Mouse (Mus musculus): Measurements from ENCODE around the gene Dmrtc2. TPM values are rescaled to one million over a fixed set of nuclear protein-coding genes. Genes with fewer than 3 reads are reported as not detected.
"Not testable (repeated sequence)": the region's sequence is repeated elsewhere in the genome, so short reads cannot be mapped to it uniquely, and the experiment has no call there.

The Dmrtc2 gene
- polyA plus RNA-seq, 1 experiment from 2014 or later: not detected

GRCm38 (mm10) chr7:24890281-24891216 lies 20.7 kb downstream of the Dmrtc2 start:
- Histone ChIP-seq H3K36me3 (peaks cover 55% of the 10 kb centered on the region), H3K4me1 (peaks cover 17% of the 10 kb centered on the region), H3K27me3 (no peaks in the 10 kb centered on the region), H3K27ac (no peak overlapping the region), H3K9ac (no peak overlapping the region), H3K4me2 (replicated peaks) (no peak overlapping the region), H3K4me3 (0 out of 2 replicates have a peak overlapping the region, but pooled peaks have one; percentile 1), H3K9me3 (no peaks in the 10 kb centered on the region)
- ATAC-seq (ENCODE audit: insufficient number of reproducible peaks, insufficient read depth, low FRiP score, low TSS enrichment): no peak; the same call in 1 of the 2 replicates
- WGBS: 29% methylated on average over 10 of the region's 10 CpGs

DNA sequence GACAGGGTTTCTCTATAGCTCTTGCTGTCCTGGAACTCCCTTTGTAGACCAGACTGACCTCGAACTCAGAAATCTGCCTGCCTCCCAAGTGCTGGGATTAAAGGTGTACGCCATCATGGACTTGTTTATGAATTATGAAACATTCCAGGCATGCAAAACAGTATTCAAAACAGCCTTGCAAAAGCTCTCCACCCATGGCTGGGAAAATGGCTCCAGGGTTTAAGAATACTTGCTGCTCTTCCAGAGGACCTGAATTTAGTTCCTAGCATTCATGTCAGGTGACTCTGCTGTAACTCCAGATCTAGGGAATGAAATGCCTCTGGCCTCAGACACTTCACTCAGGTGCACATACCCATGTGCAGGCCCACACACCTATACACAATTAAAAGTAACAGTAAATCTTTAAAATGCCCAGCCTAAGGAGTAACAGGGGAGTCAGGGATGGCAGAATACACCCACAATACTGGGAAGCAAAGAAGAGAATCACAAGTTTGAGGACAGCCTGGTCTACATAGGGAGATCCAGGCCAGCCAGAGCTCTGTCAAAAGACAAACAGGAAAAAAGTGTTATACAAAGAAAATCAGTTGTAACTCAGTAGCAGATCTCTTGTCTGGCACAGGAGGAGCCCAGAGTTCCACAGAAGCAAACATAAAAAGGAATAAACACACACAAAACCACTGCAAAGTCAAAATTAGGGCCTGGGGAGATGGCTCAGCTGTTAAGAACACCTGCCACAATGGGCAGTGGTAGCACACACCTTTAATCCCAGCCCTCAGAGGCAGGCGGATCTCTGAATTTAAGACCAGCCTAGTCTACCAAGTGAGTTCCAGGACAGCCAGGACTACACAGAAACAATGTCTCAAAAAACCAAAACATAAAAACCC lies 21.6 kb downstream of the Dmrtc2 start:
- Histone ChIP-seq H3K9ac (no peak overlapping the region; the same call in 1 of the 2 replicates), H3K27me3 (no peaks in the 10 kb centered on the region), H3K36me3 (peaks cover 46% of the 10 kb centered on the region), H3K9me3 (no peaks in the 10 kb centered on the region), H3K27ac (no peak overlapping the region), H3K4me1 (peaks cover 8% of the 10 kb centered on the region), H3K4me2 (replicated peaks) (no peak overlapping the region), H3K4me3 (no peak overlapping the region)
- WGBS: 66% methylated on average over 3 of the region's 3 CpGs
- ATAC-seq (ENCODE audit: insufficient number of reproducible peaks, insufficient read depth, low FRiP score, low TSS enrichment): no peak

- H3K36me3 ChIP-seq: peaks cover 39% of the 10 kb centered on the region
- no peaks in the 10 kb centered on the region for H3K9me3 ChIP-seq
- 0 out of 2 replicates have a peak, but pooled peaks cover 4% of the 10 kb centered on the region for H3K4me1 ChIP-seq
- no peak overlapping the region for H3K9ac ChIP-seq
- no peak overlapping the region for H3K27ac ChIP-seq
- no peak overlapping the region for H3K4me2 ChIP-seq (replicated peaks)
- H3K27me3 ChIP-seq: no peaks in the 10 kb centered on the region
- no peak overlapping the region for H3K4me3 ChIP-seq
- 71% methylated on average over 2 of the region's 2 CpGs for WGBS
- no peak for ATAC-seq (ENCODE audit: insufficient number of reproducible peaks, insufficient read depth, low FRiP score, low TSS enrichment)
Observed at GRCm38 (mm10) chr7:24892125-24892583, 22.3 kb downstream of the Dmrtc2 start.

GRCm38 (mm10) chr7:24895749-24896148 lies 25.9 kb downstream of the Dmrtc2 start:
- 86% methylated on average over 2 of the region's 2 CpGs for WGBS
- not testable (repeated sequence) for ATAC-seq (ENCODE audit: insufficient number of reproducible peaks, insufficient read depth, low FRiP score, low TSS enrichment)

DNA sequence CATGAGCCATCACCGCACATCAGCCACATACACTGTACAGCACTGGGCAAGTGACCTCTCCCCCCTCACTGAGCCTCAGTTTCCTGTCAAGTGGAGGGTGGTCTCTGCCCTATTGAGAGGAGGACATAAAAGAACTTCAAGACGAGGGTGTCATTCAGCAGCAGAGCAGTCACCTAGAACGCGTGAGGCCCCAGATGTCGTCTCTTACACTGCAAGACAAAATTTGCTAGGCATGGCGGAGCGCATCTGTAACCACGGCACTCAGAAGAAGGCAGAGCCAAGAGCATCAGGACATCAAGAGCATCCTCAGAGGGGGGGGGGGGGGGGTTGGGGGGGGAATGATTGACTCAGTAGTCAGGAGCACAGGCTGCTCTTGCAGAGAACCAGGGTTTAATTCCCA lies 26.4 kb downstream of the Dmrtc2 start:
- Histone ChIP-seq H3K36me3 (0 out of 2 replicates have a peak, but pooled peaks cover 2% of the 10 kb centered on the region), H3K9ac (no peak overlapping the region), H3K27ac (no peak overlapping the region), H3K4me3 (no peak overlapping the region), H3K4me1 (no peaks in the 10 kb centered on the region), H3K4me2 (replicated peaks) (no peak overlapping the region), H3K9me3 (no peaks in the 10 kb centered on the region), H3K27me3 (no peaks in the 10 kb centered on the region)
- WGBS: 85% methylated on average over 8 of the region's 8 CpGs
- no peak for ATAC-seq (ENCODE audit: insufficient number of reproducible peaks, insufficient read depth, low FRiP score, low TSS enrichment)

More at GRCm38 (mm10) chr7:24895749-24896148, 25.9 kb downstream of the Dmrtc2 start:
- not testable (repeated sequence) for H3K9me3 ChIP-seq; H3K27me3 ChIP-seq; H3K9ac ChIP-seq; H3K27ac ChIP-seq; H3K4me3 ChIP-seq; H3K4me1 ChIP-seq; H3K4me2 ChIP-seq (replicated peaks); H3K36me3 ChIP-seq

DNA sequence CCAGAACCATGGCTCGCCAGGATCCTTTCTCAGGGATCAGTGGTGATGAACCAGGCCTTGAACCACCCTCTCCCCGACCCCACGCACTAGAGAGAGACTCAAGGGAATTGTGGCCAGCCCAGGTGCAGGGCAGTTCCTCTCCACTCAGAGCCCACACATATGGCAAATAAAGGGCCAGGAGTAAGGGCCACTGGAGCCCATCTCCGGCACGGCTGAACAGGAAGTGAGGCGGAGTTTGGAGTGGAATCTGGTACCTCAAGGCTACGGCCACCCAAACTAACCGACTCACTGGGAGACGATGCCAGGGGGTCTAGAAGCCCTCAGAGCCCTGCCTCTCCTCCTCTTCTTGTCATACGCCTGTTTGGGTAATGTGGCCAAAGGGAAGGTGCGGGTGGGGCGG lies 27.4 kb downstream of the Dmrtc2 start, which contains the start of gene Cd79a:
Gene Cd79a (plus strand): TSS at position 158 of the 400 bp plus-strand sequence.
- Histone ChIP-seq H3K9me3 (no peaks in the 10 kb centered on the region), H3K4me3 (no peak within 1 kb of the TSS), H3K4me1 (no peaks in the 10 kb centered on the region), H3K36me3 (no peaks in the 10 kb centered on the region), H3K9ac (no peak within 1 kb of the TSS), H3K27ac (no peak within 1 kb of the TSS), H3K4me2 (replicated peaks) (no peak within 1 kb of the TSS), H3K27me3 (no peaks in the 10 kb centered on the region)
- 58% methylated on average over 12 of the region's 12 CpGs for WGBS
- no peak for ATAC-seq (ENCODE audit: insufficient number of reproducible peaks, insufficient read depth, low FRiP score, low TSS enrichment)

DNA sequence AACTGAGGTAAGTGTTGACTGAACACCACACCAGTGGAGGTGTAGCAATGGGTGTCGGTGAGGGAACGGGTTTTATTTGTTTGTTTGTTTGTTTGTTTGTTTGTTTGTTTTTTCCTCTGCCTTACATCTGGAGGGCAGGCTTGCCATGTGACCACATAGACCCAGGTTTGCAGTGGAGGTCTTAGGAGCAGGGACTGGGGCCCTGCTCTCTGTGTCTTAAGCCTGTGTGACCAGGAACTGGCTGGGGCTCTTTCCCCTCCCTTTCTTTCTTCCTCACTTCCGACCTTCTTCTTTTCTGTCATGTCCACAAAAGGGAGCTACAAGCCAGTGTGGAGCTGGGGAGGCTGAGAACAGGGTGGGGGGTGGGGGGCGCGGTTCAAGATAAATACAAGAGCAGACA lies 28.1 kb downstream of the Dmrtc2 start:
- Histone ChIP-seq H3K4me3 (no peak overlapping the region), H3K27ac (no peak overlapping the region), H3K36me3 (no peaks in the 10 kb centered on the region)

GRCm38 (mm10) chr7:24901114-24901513 lies 31.3 kb downstream of the Dmrtc2 start:
- H3K9ac ChIP-seq: no peak overlapping the region
- peaks cover 18% of the 10 kb centered on the region for H3K4me1 ChIP-seq
- no peaks in the 10 kb centered on the region for H3K9me3 ChIP-seq
- H3K27ac ChIP-seq: no peak overlapping the region
- WGBS: 86% methylated on average over 6 of the region's 6 CpGs
- H3K4me2 ChIP-seq (replicated peaks): no peak overlapping the region
- H3K27me3 ChIP-seq: no peaks in the 10 kb centered on the region
- H3K36me3 ChIP-seq: no peaks in the 10 kb centered on the region
- no peak overlapping the region for H3K4me3 ChIP-seq
- no peak for ATAC-seq (ENCODE audit: insufficient number of reproducible peaks, insufficient read depth, low FRiP score, low TSS enrichment)

More for the DNA sequence above, 28.1 kb downstream of the Dmrtc2 start:
- H3K27me3 ChIP-seq: no peaks in the 10 kb centered on the region
- no peak overlapping the region for H3K9ac ChIP-seq
- WGBS: 75% methylated on average over 5 of the region's 5 CpGs
- H3K4me2 ChIP-seq (replicated peaks): no peak overlapping the region
- no peaks in the 10 kb centered on the region for H3K9me3 ChIP-seq
- ATAC-seq (ENCODE audit: insufficient number of reproducible peaks, insufficient read depth, low FRiP score, low TSS enrichment): no peak
- H3K4me1 ChIP-seq: no peaks in the 10 kb centered on the region

GRCm38 (mm10) chr7:24901842-24902241 lies 32.0 kb downstream of the Dmrtc2 start:
- no peak overlapping the region for H3K9ac ChIP-seq
- H3K4me1 ChIP-seq: peaks cover 25% of the 10 kb centered on the region
- H3K9me3 ChIP-seq: no peaks in the 10 kb centered on the region
- no peaks in the 10 kb centered on the region for H3K36me3 ChIP-seq
- H3K4me3 ChIP-seq: no peak overlapping the region
- H3K4me2 ChIP-seq (replicated peaks): peak overlapping the region; percentile 74; the same call in 1 of the 2 replicates
- WGBS: 74% methylated on average over 1 of the region's 1 CpGs
- no peak for ATAC-seq (ENCODE audit: insufficient number of reproducible peaks, insufficient read depth, low FRiP score, low TSS enrichment)
- H3K27me3 ChIP-seq: no peaks in the 10 kb centered on the region
- peak overlapping the region; percentile 81 for H3K27ac ChIP-seq

- H3K9ac ChIP-seq: peak overlapping the region; percentile 84
- H3K27ac ChIP-seq: peak overlapping the region; percentile 81
- peaks cover 29% of the 10 kb centered on the region for H3K4me1 ChIP-seq
- H3K4me3 ChIP-seq: peak overlapping the region; percentile 78
- peak overlapping the region; percentile 74 for H3K4me2 ChIP-seq (replicated peaks)
- H3K36me3 ChIP-seq: no peaks in the 10 kb centered on the region
- 56% methylated on average over 2 of the region's 2 CpGs for WGBS
- no peak for ATAC-seq (ENCODE audit: insufficient number of reproducible peaks, insufficient read depth, low FRiP score, low TSS enrichment)
- H3K27me3 ChIP-seq: no peaks in the 10 kb centered on the region
- H3K9me3 ChIP-seq: no peaks in the 10 kb centered on the region
Observed at GRCm38 (mm10) chr7:24902264-24902629, 32.4 kb downstream of the Dmrtc2 start.

DNA sequence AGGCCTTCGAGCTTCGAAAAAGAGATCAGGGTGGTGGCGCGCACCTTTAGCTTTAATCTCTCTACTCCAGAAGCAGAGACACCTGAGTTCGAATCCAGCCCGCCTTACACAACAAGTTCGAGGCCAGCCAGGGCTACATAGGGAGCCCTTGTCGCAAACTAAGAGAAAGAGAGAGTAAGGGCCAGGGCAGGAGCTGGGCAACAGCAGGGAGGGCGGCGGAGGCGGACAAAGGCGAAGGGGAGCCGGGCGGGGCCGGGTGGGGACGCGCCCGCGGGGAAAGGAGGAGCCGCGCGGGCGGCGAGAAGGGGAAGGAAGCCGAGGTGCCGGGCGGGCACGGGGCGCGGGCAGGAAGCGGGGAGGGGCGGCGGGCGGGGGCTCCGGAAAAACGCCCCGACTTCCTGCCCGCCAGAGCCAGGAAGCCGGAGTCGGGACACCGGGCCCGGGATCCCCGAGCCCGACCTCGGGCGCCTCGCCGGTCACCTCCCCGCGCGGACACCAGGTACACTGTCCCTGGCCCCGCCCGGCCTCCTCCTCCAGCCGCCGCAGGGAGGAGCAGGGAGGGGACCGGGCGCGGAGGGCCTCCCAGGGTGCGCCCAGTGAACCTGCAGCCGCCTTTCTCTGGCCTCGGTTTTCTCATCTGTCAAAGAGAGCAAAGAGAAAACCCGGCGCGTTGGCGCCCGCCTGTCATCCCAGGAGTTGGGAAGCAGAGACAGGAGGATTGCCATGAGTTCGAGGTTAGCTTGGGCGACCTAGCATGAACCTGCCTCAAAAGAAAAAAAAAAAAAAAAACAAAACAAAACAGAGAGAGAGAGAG lies 33.0 kb downstream of the Dmrtc2 start, which contains the start of gene Arhgef1:
Gene Arhgef1 (plus strand): TSS at position 283 of the 814 bp plus-strand sequence.
- H3K27me3 ChIP-seq: no peaks in the 10 kb centered on the region
- H3K9ac ChIP-seq: peak within 1 kb of the TSS; percentile 84
- H3K36me3 ChIP-seq: no peaks in the 10 kb centered on the region
- H3K9me3 ChIP-seq: no peaks in the 10 kb centered on the region
- peaks cover 35% of the 10 kb centered on the region for H3K4me1 ChIP-seq
- peak within 1 kb of the TSS; percentile 78 for H3K4me3 ChIP-seq
- peak within 1 kb of the TSS; percentile 81 for H3K27ac ChIP-seq
- no peak for ATAC-seq (ENCODE audit: insufficient number of reproducible peaks, insufficient read depth, low FRiP score, low TSS enrichment)
- H3K4me2 ChIP-seq (replicated peaks): peak within 1 kb of the TSS; percentile 74
- 9% methylated on average over 35 of the region's 68 CpGs for WGBS

All from embryonic facial prominence, embryonic 12.5 days (tissue).